Mouse (Mus musculus): ENCODE measurements at regions not wholly inside any gene's neighbourhood (a gene's known extent, or its start where the extent isn't known, plus 50 kb on each side); places are given as distances from the start of the nearest gene placed in this dataset.

DNA sequence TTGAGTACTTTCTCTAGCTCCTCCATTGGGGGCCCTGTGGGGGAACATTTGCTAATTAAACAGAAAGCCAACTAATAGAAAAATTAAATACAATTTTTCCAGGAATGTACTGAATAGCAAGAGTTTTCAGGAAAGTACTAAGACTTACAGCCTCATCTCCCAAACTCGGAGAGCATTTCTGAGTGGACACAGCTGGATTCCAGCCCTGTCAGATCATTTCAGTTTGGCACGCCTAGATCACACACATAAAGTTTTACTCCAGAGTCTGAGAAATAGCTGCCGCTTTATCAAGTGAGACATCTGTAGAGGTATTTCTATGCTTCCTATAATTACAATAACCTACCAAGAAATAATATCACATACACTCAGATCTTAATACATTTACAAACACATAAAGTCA, 470.7 kb downstream of the Rps29 start:
- no peak for DNase-seq (ENCODE audit: low read depth, low spot score)

DNA sequence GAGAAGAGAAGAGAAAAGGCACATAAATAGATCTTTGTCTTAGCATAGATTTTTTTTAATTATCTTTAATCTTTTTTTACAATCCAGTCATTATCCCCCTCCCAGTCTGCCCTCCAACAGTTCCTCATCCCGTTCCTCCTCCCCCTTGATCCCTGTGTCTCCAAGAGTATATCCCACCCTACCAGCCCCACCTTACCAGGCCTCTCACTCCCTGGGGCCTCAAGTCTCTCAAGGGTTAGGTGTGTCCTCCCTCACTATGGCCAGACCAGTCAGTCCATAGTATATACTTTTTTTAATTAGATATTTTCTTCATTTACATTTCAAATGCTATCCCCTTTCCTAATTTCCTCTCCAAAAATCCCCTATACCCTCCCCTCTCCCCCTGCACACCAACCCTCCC, 475.1 kb downstream of the Rps29 start:
- no peak for DNase-seq (ENCODE audit: low read depth, low spot score)

- no peak for DNase-seq (ENCODE audit: low read depth, low spot score)
Measured at GRCm38 (mm10) chr12:68683176-68683575, 475.8 kb downstream of the Rps29 start.

GRCm38 (mm10) chr12:68680668-68681067, 478.3 kb downstream of the Rps29 start:
- DNase-seq (ENCODE audit: low read depth, low spot score), result no peak

- no peak for DNase-seq (ENCODE audit: low read depth, low spot score)
Measured at GRCm38 (mm10) chr12:68676096-68676775, 482.8 kb downstream of the Rps29 start.

GRCm38 (mm10) chr12:68672011-68672410, 487.0 kb downstream of the Rps29 start:
- no peak for DNase-seq (ENCODE audit: low read depth, low spot score)

DNA sequence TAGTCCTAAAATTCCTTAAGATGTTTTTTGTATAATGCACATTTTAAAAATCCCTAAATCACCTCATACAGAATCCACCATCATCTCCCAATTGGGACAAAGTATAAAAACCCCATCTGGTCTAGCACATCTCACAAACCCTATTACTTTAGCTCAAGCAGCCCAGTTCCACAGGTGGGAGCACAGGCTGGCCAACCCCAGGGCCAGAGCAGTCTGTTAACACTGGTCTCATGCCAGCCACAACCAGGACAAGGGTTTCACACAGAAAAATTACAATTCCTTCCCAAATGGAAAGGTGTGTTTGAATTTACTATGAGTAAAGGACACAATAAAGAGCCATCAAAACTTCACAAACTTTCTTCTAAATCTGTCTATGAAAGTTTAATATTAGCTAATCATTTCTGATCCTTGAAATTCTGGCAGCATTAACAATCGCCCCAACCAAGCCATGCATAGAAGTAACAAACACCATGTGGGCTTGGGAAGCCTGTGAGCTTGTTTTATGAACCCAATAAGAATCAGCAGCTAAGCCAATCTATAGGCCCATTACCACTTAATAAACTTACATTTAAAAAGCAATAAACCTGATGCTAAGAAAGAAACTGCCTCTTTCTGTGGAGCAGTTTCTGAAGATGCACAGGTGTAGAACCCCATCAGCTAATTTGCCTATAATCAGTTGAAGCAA, 512.9 kb downstream of the Rps29 start:
- DNase-seq (ENCODE audit: low read depth, low spot score), result no peak

GRCm38 (mm10) chr12:68643671-68644070, 515.3 kb downstream of the Rps29 start:
- no peak for DNase-seq (ENCODE audit: low read depth, low spot score)

DNA sequence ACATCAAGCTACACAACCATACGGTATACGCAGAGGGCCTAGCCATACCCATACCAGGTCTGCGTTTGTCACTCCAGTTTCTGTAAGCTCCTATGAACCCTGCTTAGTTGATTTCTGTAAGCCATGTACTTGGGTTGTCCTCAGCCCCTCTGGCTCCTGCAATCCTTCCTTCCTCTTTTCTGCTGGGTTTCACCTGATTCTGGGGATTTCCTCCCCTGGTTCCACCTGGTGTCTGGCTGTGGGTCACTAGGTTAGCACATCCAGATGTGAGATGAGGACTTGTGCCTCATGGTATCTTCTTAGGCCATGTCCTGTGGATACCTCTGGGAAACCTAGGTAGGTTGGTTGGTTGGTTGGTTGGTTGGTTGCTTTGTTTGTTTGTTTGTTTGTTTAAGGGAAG, 526.5 kb downstream of the Rps29 start:
- no peak for DNase-seq (ENCODE audit: low read depth, low spot score)

GRCm38 (mm10) chr12:68618337-68618736, 540.6 kb downstream of the Rps29 start:
- DNase-seq (ENCODE audit: low read depth, low spot score), result no peak

GRCm38 (mm10) chr12:68605417-68606000, 553.5 kb downstream of the Rps29 start:
- DNase-seq (ENCODE audit: low read depth, low spot score), result no peak

DNA sequence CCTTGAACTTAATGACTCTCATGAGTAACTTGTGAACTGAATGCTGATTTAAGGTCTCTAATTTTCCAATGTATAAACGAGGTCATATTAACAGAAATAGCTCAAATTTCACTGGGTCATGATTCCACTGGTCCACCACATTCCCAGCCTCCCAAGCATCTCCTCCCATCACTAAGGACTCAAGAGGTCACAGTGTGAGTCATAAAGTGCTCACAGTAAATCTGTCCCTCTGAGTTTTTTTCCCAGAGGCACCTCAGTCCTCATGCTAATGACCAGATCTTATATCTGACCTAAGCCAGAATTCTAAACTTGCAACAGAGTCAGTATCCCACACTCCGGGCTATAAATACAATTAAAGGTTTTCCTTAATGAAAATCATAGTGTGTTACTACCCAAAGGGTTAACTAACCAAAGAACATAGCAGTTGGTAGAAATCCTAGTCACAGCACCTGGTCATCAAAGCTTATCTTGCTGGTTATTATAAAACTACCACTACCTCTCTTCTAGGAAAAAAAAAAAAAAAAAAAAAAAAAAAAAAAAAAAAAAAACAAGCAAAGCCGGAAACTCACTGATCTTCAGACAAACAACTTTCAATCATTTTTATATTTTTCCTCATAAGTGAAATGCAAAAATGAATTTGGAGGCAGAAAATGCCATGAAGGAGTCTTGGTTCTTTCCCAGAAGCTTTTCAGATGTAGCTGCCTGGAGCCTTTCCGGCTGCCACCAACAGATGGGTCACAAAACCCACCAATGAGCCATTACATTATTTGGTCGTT, 554.3 kb downstream of the Rps29 start:
- DNase-seq (ENCODE audit: low read depth, low spot score), result no peak

DNA sequence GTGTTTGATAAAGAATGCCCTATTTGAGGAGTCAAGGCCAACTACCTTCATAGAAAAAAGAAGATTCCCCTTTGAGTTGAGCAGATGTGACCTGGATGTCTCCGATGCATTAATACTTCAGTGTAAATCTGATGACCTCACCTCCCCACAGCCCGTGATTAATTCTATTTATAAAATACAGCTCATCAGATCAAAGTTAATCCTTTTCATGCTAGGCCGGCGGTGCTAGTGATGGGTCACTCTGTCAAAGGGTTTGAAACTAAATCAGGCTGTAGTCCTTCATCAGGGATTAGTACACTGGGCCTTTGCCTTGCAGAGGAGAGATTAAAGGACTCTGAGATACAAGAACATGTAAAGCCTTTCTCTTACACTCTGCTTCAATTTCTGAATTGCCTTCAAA, 556.3 kb downstream of the Rps29 start:
- DNase-seq (ENCODE audit: low read depth, low spot score), result no peak

DNA sequence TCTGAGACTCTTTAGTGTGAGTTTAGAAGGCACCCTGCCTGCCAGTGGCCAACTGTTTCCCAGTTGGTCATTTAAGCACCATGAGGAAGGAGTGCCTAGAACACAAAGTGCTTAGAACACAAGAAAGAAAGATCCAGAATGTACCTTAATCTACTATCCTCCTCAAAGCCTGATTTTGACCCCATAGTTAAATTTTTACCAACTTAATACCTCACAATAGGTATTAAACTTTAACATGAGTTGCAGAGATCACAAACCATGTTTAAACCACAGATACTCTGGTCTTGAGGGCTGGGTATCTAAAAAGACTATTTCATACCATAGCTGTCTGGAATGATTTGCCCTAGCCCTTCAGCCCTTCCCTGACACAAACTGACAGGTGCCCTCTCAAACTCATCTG, 557.6 kb downstream of the Rps29 start:
- no peak for DNase-seq (ENCODE audit: low read depth, low spot score)

DNA sequence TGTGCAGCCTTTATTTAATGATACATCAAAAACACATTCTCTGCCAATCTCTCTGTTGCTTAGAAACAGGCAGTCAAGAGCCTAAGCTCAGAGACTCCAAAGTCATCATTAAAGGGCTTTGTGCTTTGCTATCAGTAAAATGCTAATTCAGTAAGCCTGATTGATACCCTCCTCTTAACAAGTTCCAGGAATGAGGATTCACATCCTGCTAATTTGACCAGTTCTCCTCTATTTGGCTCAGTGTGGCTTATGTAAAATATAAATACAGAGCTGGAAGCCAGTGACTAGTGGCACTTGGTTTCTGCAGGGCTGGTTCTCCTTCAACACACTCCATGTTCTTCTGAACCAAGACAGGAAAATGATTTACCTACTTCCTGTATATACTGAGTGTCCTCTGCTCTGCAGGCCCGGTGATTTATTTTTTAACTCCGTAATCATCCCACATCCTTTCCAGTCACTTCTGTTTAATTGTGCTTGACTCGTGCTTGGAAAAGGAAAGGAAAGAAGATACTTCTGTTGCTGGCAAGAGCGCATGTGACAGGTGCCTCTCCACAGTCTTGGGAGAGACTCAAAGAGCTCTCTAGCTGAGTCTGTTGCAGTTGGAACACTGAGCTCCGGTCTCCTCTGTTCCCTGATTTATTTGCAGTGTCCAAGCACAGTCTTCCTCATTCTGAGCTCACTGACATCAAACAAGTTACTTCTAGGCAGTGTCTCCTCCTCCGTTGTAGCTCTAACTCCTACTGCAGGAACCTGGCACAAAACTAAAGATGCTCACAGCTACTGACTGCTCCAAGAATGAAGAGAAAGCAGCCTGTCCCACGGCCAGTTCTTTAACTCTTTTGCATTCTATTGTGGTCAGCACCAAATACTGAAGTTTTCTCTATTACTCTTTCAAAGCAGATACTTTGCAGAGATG, 559.0 kb downstream of the Rps29 start:
- no peak for DNase-seq (ENCODE audit: low read depth, low spot score)

GRCm38 (mm10) chr12:68599016-68599616, 559.9 kb downstream of the Rps29 start:
- DNase-seq (ENCODE audit: low read depth, low spot score), result no peak

GRCm38 (mm10) chr12:68585524-68585872, 573.5 kb downstream of the Rps29 start:
- DNase-seq (ENCODE audit: low read depth, low spot score), result no peak

DNA sequence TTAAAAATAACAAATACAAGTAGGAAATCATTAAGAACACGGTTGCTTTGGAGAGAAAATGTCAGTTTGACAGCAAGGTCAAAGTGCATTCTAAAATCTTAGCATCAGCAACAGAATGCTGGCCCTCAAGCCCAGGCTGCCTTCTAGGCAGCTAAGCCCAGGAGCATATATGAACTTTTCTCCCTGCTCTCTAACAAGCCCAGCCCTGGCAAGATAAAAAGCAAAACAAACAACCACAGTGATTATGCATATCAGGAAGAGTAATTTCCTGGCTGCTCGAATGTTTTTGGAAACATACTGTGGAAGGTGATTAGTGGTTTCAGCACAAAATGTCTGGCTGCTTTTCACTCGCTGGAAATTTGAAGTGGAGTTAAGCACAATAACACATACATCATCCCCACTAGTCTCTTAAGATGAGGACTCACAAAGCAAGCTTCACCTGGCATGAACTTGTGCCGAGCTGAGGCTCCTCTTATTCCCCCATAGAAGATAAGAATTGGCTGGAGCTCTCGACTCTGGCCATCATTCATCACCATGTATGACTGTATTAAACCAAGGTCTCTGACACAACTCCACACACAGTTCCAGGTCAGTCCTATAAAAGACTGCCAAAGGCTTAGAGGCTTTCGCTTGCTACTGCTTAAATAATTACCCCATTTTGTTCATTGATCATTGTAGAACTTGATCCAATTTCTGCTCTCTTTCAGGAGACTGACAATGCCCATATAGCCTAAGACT, 574.0 kb downstream of the Rps29 start:
- no peak for DNase-seq (ENCODE audit: low read depth, low spot score)

DNA sequence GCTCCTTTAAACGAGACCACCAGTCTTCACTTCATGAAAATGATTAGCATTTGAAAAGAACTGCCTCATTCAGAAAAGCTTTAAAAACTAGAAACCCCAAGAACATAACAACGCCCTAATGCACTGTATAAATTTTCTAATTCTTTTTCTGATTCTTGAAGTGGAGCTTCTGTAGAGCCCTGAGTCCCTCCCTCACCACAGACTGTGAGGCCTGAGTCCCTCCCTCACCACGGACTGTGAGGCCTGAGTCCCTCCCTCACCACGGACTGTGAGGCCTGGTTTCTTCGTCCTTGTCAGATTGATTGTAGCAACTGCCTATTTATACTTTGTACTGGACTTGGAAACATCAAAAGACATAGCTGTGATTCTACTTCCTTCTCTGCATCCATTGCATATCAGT, 579.1 kb downstream of the Rps29 start:
- no peak for DNase-seq (ENCODE audit: low read depth, low spot score)

DNA sequence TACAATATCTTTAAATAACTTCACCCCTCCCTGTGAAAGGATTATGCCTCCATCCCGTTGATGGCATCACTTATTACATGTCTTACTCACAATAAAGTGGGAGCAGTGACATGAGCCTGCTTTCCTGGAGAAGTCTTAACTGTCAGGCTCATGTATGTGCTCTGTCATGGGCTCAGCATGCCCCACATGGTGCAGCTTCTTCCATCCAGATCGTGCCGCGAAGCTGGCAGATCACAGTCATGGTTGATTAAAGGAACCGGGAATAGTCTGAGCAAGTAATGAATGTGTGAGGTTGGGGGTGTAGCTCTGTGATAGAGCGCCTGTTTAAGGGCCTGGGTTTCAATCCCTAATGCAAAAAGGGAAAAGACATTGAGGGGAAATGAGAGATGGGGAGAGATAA, 581.5 kb downstream of the Rps29 start:
- DNase-seq (ENCODE audit: low read depth, low spot score), result no peak

Measured in c-Kit-negative CD71-positive TER-119-positive erythroid progenitor cells, embryonic 14.5 days (primary cell).